Mouse (Mus musculus): ENCODE data around the gene Sgce.

DNA sequence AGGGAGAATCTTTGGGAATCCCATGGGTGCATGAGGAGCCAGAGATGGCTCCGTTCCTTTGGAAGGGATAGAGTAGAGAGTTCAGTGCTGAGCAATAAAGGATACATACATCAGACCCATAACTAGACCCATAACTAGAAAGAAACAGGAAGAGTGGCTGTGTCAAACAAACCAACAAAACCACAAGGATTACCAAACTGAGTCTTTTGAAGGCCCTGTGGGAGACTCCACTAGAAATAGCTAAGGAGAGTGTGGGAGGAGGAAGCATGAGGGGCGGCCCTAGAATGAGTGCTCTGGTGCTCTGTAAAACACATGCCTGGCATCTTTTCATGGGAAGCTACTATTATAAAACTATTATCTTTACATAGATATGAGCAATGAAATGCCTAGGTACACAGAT, 18.7 kb downstream of the Sgce start:
- TF ChIP-seq CTCF (IDR thresholded peaks at IDR 0.05; ENCODE audit: control insufficient read depth, insufficient read depth, low read length) (no peak), POLR2A (IDR thresholded peaks at IDR 0.05; ENCODE audit: borderline replicate concordance, control insufficient read depth, low read depth, low read length) (no peak)
